Mouse (Mus musculus): ENCODE measurements around the gene Fer1l5. TPM values are rescaled to one million over a fixed set of nuclear protein-coding genes. Genes with fewer than 3 reads are reported as not detected.

Gene Fer1l5
- polyA plus RNA-seq, 1 experiment, result not detected

DNA sequence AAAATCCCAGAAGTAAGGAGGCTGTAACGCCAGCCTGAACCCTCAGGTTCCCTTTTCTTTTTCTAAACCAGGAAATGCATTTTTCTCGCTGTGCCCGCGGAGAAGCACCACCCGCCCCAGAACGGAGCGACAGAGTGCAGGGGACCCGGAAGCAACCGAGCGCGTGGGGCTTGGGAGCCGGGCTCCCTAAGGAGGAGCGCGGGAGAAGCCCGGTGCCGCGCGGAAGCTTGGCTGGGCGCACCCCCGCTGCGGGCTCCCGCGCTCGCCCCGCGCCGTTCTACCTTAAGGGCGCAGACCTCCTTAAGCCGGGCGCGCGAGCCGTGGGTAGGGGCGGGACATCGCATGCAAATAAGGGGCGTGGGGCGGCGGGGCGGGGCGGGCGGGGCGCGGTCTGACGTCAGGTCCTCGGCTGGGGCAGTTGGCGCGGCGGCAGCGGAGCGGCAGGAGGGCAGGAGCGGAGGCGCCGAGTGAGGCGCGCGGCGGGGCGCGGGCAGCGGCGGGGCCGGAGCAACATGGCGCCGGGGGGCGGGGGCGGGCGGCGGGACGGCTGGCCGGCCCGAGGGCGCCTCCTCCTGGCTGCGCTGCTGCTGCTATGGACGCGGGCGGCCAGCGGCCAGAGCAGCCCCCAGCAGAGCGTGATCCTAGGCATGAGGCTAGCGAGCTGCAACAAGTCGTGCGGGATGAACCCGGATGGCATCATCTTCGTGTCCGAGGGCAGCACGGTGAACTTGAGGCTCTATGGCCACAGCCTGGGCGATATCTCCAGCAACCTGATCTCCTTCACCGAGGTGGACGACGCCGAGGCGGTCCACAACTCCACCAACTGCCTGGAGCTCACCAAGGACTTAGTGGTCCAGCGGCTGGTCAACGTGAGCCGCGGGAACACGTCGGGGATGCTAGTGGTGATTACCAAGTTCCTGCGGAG lies 99.4 kb downstream of the Fer1l5 start, which contains the start of gene Cnnm4:
Gene Cnnm4, plus strand, starts transcription at position 440 of the 925 bp plus-strand sequence.
- no peak for TF ChIP-seq GATA1 (IDR thresholded peaks at IDR 0.05; ENCODE audit: borderline replicate concordance, low read length)
- TF ChIP-seq FLI1 (IDR thresholded peaks at IDR 0.05; ENCODE audit: low read length), result no peak
- H3K9me3 ChIP-seq, result no peaks in the 10 kb centered on the region
- peaks cover 92% of the 10 kb centered on the region for H3K4me1 ChIP-seq
- peak within 1 kb of the TSS; percentile 100 for H3K4me3 ChIP-seq (replicated peaks)
- H3K27me3 ChIP-seq (replicated peaks), result peaks cover 2% of the 10 kb centered on the region
- H3K36me3 ChIP-seq (replicated peaks; ENCODE audit: low read length), result peaks cover 42% of the 10 kb centered on the region

Other genes with a start within 250 kb of the Fer1l5 start
- 3.3 and 3.4 TPM in 2 replicates for gene Uggt1, start 127.6 kb upstream of the Fer1l5 start, polyA plus RNA-seq (2012; ENCODE audit: insufficient read depth, low replicate concordance)
- 10.2 and 15.0 TPM in 2 replicates for gene Neurl3, start 97.6 kb upstream of the Fer1l5 start, polyA plus RNA-seq (2012; ENCODE audit: insufficient read depth, low replicate concordance)
- gene Arid5a, start 64.6 kb upstream of the Fer1l5 start, polyA plus RNA-seq (2012; ENCODE audit: insufficient read depth, low replicate concordance), result 4.4 and 17.4 TPM in 2 replicates
- 5.8 and 6.6 TPM in 2 replicates for gene Kansl3, start 3.1 kb upstream of the Fer1l5 start, polyA plus RNA-seq (2012; ENCODE audit: insufficient read depth, low replicate concordance)
- gene Lman2l, start 73.0 kb downstream of the Fer1l5 start, polyA plus RNA-seq (2012; ENCODE audit: insufficient read depth, low replicate concordance), result 1.1 and 6.7 TPM in 2 replicates
- gene Cnnm4, start 99.3 kb downstream of the Fer1l5 start, polyA plus RNA-seq (2012; ENCODE audit: insufficient read depth, low replicate concordance), result 7.7 and 8.4 TPM in 2 replicates
- gene Cnnm3, start 139.6 kb downstream of the Fer1l5 start, polyA plus RNA-seq (2012; ENCODE audit: insufficient read depth, low replicate concordance), result 9.6 and 10.5 TPM in 2 replicates
- gene Ankrd23, start 164.6 kb downstream of the Fer1l5 start, polyA plus RNA-seq (2012; ENCODE audit: insufficient read depth, low replicate concordance), result 2.7 and 5.6 TPM in 2 replicates
- gene Gm42417, start 167.1 kb downstream of the Fer1l5 start, polyA plus RNA-seq (2012; ENCODE audit: insufficient read depth, low replicate concordance), result not detected in 2 replicates
- 7.9 and 10.2 TPM in 2 replicates for gene Ankrd39, start 175.2 kb downstream of the Fer1l5 start, polyA plus RNA-seq (2012; ENCODE audit: insufficient read depth, low replicate concordance)
- 1.3 TPM in 1 of 2 replicates, not detected in the other for gene Sema4c, start 186.1 kb downstream of the Fer1l5 start, polyA plus RNA-seq (2012; ENCODE audit: insufficient read depth, low replicate concordance)